Mouse (Mus musculus) embryonic facial prominence, embryonic 11.5 days (tissue): ENCODE data around the gene Ret. TPM values are rescaled to one million over a fixed set of nuclear protein-coding genes. Genes with fewer than 3 reads are reported as not detected.

Experiments used
- ATAC-seq: fragments of 200-750 bp; cut with Nextera tagmentation; replicated peaks from 2 replicates; pipeline ENCODE4 v1.8.0; 2017; ENCODE audit warnings: low read depth; ENCODE audit not compliant: insufficient number of reproducible peaks, low FRiP score, low TSS enrichment
- DNase-seq: peaks from one replicate; pipeline ENCODE4 v3.0.0-alpha.2; 2015; ENCODE audit warnings: low spot score
- H3K27ac ChIP-seq: fragments of 300-500 bp; sonication (generic); replicated peaks from 2 replicates; pipeline ENCODE4 v1.5.1; 2014; ENCODE audit warnings: mild to moderate bottlenecking, low read depth, low read length, control low read depth
- H3K27me3 ChIP-seq: fragments of 300-500 bp; sonication (generic); 2 replicates; pipeline ENCODE4 v1.6.1; 2014; ENCODE audit warnings: mild to moderate bottlenecking, low read length, moderate library complexity, mixed read lengths; ENCODE audit not compliant: control insufficient read depth, insufficient read depth
- H3K36me3 ChIP-seq: fragments of 300-500 bp; sonication (generic); replicated peaks from 2 replicates; pipeline ENCODE4 v1.6.1; 2014; ENCODE audit warnings: low read depth, mild to moderate bottlenecking, low read length, moderate library complexity, mixed read lengths; ENCODE audit not compliant: control insufficient read depth, insufficient read depth
- H3K4me1 ChIP-seq: fragments of 300-500 bp; sonication (generic); 2 replicates; pipeline ENCODE4 v1.6.1; 2014; ENCODE audit warnings: low read length, mixed read lengths; ENCODE audit not compliant: control insufficient read depth, insufficient read depth
- H3K4me2 ChIP-seq: fragments of 300-500 bp; sonication (generic); 2 replicates; pipeline ENCODE4 v1.6.1; 2014; ENCODE audit warnings: low read depth, mild to moderate bottlenecking, control low read depth, low read length, moderate library complexity
- H3K4me3 ChIP-seq: fragments of 300-500 bp; sonication (generic); 2 replicates; pipeline ENCODE4 v1.5.1; 2014; ENCODE audit warnings: low read depth, low read length, control low read depth
- H3K9ac ChIP-seq: fragments of 300-500 bp; sonication (generic); replicated peaks from 2 replicates; pipeline ENCODE4 v1.6.1; 2014; ENCODE audit warnings: mild to moderate bottlenecking, control low read depth, low read length
- H3K9me3 ChIP-seq: fragments of 300-500 bp; sonication (generic); replicated peaks from 2 replicates; pipeline ENCODE4 v1.6.1; 2016; ENCODE audit warnings: mild to moderate bottlenecking, low read length, inconsistent platforms, mixed read lengths; ENCODE audit not compliant: control insufficient read depth
- WGBS: fragments of 180-500 bp; shearing (Covaris S2); extraction: QIAGEN DNeasy Blood & Tissue Kit; methylation state at CpG from one replicate; pipeline ENCODE4 v1.1.7; 2014; 5-methylcytosine and 5-hydroxymethylcytosine counted together
- polyA plus RNA-seq: library from polyadenylated mRNA; unstranded; fragments of >200 nt; fragmentation: Nextera tagmentation; extraction: Ambion mirVana; gene quantifications from 2 replicates; pipeline ENCODE4 v1.2.1, GENCODE M21; 2014

Gene Ret
- polyA plus RNA-seq, 1 experiment from 2014 or later = 1.6 TPM

GRCm38 (mm10) chr6:118150988-118151387, 46.5 kb downstream of the Ret start:
- Histone ChIP-seq H3K4me2 (no peak overlapping the region), H3K27me3 (no peaks in the 10 kb centered on the region), H3K4me1 (no peaks in the 10 kb centered on the region), H3K9me3 (no peaks in the 10 kb centered on the region), H3K9ac (no peak overlapping the region), H3K36me3 (no peaks in the 10 kb centered on the region), H3K27ac (no peak overlapping the region), H3K4me3 (no peak overlapping the region)
- ATAC-seq = no peak
- DNase-seq = no peak
- WGBS = 83% methylated on average over 8 of the region's 8 CpGs

- H3K27me3 ChIP-seq = no peaks in the 10 kb centered on the region
- no peaks in the 10 kb centered on the region for H3K4me1 ChIP-seq
- H3K4me3 ChIP-seq = no peak overlapping the region
- 80% methylated on average over 2 of the region's 2 CpGs for WGBS
- no peaks in the 10 kb centered on the region for H3K9me3 ChIP-seq
- ATAC-seq (no peak), DNase-seq (no peak)
- no peak overlapping the region for H3K9ac ChIP-seq
- H3K4me2 ChIP-seq = no peak overlapping the region
- H3K27ac ChIP-seq = no peak overlapping the region
- no peaks in the 10 kb centered on the region for H3K36me3 ChIP-seq
Observed at GRCm38 (mm10) chr6:118150538-118150937, 47.0 kb downstream of the Ret start.

- H3K4me1 ChIP-seq = no peaks in the 10 kb centered on the region
- H3K36me3 ChIP-seq = no peaks in the 10 kb centered on the region
- no peak overlapping the region for H3K9ac ChIP-seq
- H3K9me3 ChIP-seq = no peaks in the 10 kb centered on the region
- no peak for ATAC-seq
- no peak overlapping the region for H3K4me2 ChIP-seq
- no peak overlapping the region for H3K4me3 ChIP-seq
- H3K27ac ChIP-seq = no peak overlapping the region
- DNase-seq = no peak
- 88% methylated on average over 4 of the region's 4 CpGs for WGBS
- no peaks in the 10 kb centered on the region for H3K27me3 ChIP-seq
Observed at GRCm38 (mm10) chr6:118150128-118150527, 47.4 kb downstream of the Ret start.

DNA sequence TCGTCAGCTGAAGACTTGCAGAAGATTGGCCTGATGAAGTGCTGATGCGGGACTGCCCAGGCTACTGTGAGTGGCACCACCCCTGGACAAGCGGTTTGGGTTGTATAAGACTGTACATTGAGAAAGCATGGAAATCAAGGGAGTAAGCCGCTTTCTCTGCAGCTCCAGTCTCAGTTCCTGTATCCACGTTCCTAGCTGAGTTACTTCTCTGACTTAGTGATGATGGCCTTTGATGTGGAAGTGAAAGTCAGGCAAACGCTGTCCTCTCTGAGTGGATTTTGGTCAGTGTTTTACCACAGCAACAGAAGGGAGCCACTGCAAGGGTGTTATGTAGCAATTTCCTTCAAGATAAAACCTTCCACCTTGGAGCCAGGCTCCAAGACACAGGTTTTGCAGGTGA, 56.6 kb downstream of the Ret start:
- no peak overlapping the region for H3K9ac ChIP-seq
- H3K36me3 ChIP-seq = no peaks in the 10 kb centered on the region
- no peaks in the 10 kb centered on the region for H3K4me1 ChIP-seq
- H3K4me3 ChIP-seq = no peak overlapping the region
- DNase-seq (no peak), ATAC-seq (no peak)
- no peak overlapping the region for H3K27ac ChIP-seq
- no peak overlapping the region for H3K4me2 ChIP-seq
- H3K9me3 ChIP-seq = no peaks in the 10 kb centered on the region
- H3K27me3 ChIP-seq = no peaks in the 10 kb centered on the region
- WGBS = 86% methylated on average over 6 of the region's 6 CpGs

DNA sequence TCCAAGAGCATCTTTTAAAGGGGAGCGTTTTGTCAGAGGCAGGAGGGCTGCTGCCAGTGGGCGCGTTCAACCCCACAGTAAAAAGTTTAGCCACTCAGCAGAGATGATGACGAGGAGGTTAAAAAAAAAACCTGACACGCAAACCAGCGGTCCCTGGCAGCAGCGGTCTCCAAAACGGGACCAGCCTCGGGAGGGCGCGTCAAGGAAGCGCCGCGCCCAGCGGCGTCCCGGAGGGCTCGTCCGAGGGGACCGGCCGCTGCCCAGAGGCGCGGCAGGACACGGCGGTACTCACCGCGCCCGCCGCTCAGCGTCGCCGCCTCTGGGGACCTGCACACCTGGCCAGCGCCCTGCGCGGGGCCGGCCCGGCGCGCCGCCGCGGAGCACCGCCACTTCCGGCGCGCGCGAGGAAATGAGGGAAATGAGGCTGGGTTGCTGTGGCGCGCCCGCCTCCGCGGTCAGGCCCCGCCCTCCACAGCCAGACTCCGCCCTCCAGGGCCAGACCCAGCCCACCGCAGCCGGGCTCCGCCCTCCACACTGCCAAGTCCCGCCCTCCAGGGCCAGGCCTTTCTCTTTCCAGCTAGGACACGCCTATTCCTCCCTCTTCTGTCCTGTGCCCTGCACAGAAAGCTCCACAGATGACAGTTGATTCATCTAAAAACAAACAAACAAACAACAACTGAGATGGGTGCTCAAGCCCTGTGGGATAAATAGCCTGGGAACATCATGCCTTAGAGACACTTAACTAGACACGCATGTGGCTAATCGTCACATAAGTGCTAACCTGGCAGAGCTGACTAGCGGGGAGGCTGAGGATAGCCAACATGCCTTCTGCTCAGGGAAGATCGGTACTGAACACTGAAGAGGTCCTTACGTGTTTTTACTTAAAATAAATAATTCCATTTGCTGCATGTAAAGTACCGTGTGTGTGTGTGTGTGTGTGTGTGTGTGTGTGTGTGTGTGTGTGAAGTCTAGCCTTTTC, 58.5 kb downstream of the Ret start, which contains the start of gene Csgalnact2:
Gene Csgalnact2 (minus strand): TSS at position 410 of the 979 bp plus-strand sequence.
- DNase-seq = peak; percentile 90
- Histone ChIP-seq H3K4me1 (no peaks in the 10 kb centered on the region), H3K9me3 (no peaks in the 10 kb centered on the region), H3K36me3 (no peaks in the 10 kb centered on the region), H3K9ac (peak within 1 kb of the TSS; percentile 60), H3K27ac (no peak within 1 kb of the TSS), H3K27me3 (no peaks in the 10 kb centered on the region), H3K4me2 (peak within 1 kb of the TSS; percentile 38), H3K4me3 (peak within 1 kb of the TSS; percentile 52)
- WGBS = 8% methylated on average over 51 of the region's 66 CpGs
- ATAC-seq = peak; percentile 98

DNA sequence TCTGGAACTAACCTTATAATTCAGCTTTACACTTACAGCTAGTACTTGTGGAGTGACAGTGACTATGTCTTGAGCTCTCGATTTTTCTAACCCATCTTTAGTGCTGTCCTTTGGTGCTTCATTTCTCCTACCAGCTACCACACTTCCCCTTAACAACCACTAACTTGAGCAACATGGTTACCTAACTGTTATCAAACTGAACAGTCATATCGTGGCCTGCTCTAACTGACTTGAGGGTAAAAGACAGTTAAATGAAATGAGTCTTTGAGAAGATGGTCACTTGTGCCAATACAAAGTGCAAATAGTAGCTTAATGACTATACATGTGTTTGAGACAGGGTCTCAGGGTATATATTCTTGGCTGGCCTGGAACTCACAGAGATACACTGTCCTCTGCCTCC, 60.4 kb downstream of the Ret start:
- WGBS = 82% methylated on average over 2 of the region's 2 CpGs
- no peak overlapping the region for H3K4me2 ChIP-seq
- ATAC-seq = no peak

DNA sequence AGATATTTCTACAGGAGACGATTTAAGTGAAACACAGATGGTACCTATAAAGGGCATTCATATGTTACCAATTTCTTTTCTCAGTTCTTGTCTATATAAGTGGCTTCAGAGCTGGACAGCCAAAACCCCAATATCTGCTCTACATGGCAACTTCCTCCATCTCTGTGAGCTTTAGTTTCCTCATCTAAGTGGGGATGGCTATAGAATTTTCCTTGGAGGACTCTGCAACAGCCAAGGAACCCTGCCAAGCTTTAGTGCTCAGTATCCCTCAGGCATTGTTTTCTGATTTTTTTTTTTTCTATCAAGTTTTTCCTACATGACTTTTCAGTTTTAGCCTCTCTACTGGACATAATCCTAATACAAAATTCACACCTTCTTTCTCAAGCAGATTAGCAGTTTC, 63.1 kb downstream of the Ret start:
- WGBS = 57% methylated on average over 1 of the region's 1 CpGs
- Histone ChIP-seq H3K27ac (no peak overlapping the region), H3K4me3 (no peak overlapping the region), H3K9ac (no peak overlapping the region), H3K27me3 (no peaks in the 10 kb centered on the region), H3K36me3 (no peaks in the 10 kb centered on the region), H3K4me2 (no peak overlapping the region), H3K4me1 (no peaks in the 10 kb centered on the region), H3K9me3 (no peaks in the 10 kb centered on the region)
- DNase-seq (no peak), ATAC-seq (no peak)

More for the DNA sequence above, 60.4 kb downstream of the Ret start:
- Histone ChIP-seq H3K27me3 (no peaks in the 10 kb centered on the region), H3K27ac (no peak overlapping the region), H3K9ac (no peak overlapping the region), H3K9me3 (no peaks in the 10 kb centered on the region), H3K4me3 (no peak overlapping the region), H3K4me1 (no peaks in the 10 kb centered on the region), H3K36me3 (no peaks in the 10 kb centered on the region)
- DNase-seq = no peak

DNA sequence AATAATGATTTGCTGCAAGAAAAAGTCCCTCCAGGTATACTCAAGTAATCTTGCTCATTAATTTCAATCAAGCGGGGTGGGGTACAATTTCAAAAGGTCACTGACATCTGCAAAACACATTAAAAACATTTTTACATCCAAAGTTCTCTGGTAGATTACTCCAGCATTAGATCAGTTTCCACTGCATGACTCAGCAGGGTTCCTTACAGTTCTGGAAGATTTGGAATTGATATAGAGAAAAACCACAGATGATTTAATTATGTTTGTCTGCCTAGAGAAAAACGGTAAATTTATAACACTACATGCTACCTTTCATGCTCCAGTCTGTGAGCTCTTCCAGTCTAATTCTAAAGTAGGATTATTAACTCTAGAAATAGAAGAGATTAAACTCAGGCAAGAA, 67.5 kb downstream of the Ret start:
- H3K27me3 ChIP-seq = no peaks in the 10 kb centered on the region
- H3K4me1 ChIP-seq = no peaks in the 10 kb centered on the region
- H3K4me2 ChIP-seq = no peak overlapping the region
- no peak overlapping the region for H3K4me3 ChIP-seq
- no peak overlapping the region for H3K9ac ChIP-seq
- no peaks in the 10 kb centered on the region for H3K36me3 ChIP-seq
- ATAC-seq = no peak
- peak; percentile 1 for DNase-seq
- H3K9me3 ChIP-seq = no peaks in the 10 kb centered on the region
- 68% methylated on average over 2 of the region's 2 CpGs for WGBS
- no peak overlapping the region for H3K27ac ChIP-seq
